Mouse (Mus musculus) liver, postnatal 0 days (tissue): ENCODE data around the gene Ppfia3. TPM values are rescaled to one million over a fixed set of nuclear protein-coding genes. Genes with fewer than 3 reads are reported as not detected.
"Not testable (repeated sequence)": the region's sequence is repeated elsewhere in the genome, so short reads cannot be mapped to it uniquely, and the experiment has no call there.

Experiments used
- ATAC-seq: fragments of 200-750 bp; cut with Nextera tagmentation; 2 replicates; pipeline ENCODE4 v1.8.0; 2017; ENCODE audit warnings: mild to moderate bottlenecking, moderate library complexity
- DNase-seq: peaks from one replicate; pipeline ENCODE4 v3.0.0-alpha.2; 2016
- H3K27ac ChIP-seq: fragments of 300-500 bp; sonication (generic); 2 replicates; pipeline ENCODE4 v1.5.1; 2014; ENCODE audit warnings: antibody characterized with exemption, moderate library complexity, mild to moderate bottlenecking, low read depth
- H3K27me3 ChIP-seq: fragments of 300-500 bp; sonication (generic); 2 replicates; pipeline ENCODE4 v1.6.1; 2014; ENCODE audit warnings: low read length, control low read depth, mixed read lengths; ENCODE audit not compliant: insufficient read depth
- H3K36me3 ChIP-seq: fragments of 300-500 bp; sonication (generic); replicated peaks from 2 replicates; pipeline ENCODE4 v1.6.1; 2014; ENCODE audit warnings: mild to moderate bottlenecking, control low read depth, low read length, moderate library complexity, mixed read lengths; ENCODE audit not compliant: insufficient read depth
- H3K4me1 ChIP-seq: fragments of 300-500 bp; sonication (generic); 2 replicates; pipeline ENCODE4 v1.6.1; 2014; ENCODE audit warnings: antibody characterized with exemption, mild to moderate bottlenecking, control low read depth; ENCODE audit not compliant: insufficient read depth
- H3K4me2 ChIP-seq: fragments of 300-500 bp; sonication (generic); 2 replicates; pipeline ENCODE4 v1.6.1; 2014; ENCODE audit warnings: low read depth, mild to moderate bottlenecking, low read length, moderate library complexity, mixed read lengths
- H3K4me3 ChIP-seq: fragments of 300-500 bp; sonication (generic); 2 replicates; pipeline ENCODE4 v1.5.1; 2014; ENCODE audit warnings: low read depth, low read length
- H3K9ac ChIP-seq: fragments of 300-500 bp; sonication (generic); replicated peaks from 2 replicates; pipeline ENCODE4 v1.6.1; 2014; ENCODE audit warnings: mild to moderate bottlenecking, moderate library complexity
- H3K9me3 ChIP-seq: fragments of 300-500 bp; sonication (generic); 2 replicates; pipeline ENCODE4 v1.6.1; 2016; ENCODE audit warnings: mild to moderate bottlenecking, control low read depth, low read length, mixed read lengths
- CTCF ChIP-seq: sonication (generic); IDR thresholded peaks from 2 replicates; pipeline ENCODE4 v1.5.1; 2016; ENCODE audit warnings: antibody characterized with exemption, low read depth
- EP300 ChIP-seq: IDR thresholded peaks from 2 replicates; pipeline ENCODE4 v1.6.1; 2016; ENCODE audit warnings: antibody characterized with exemption, low read depth, mild to moderate bottlenecking
- WGBS: fragments of 180-500 bp; shearing (Covaris S2); extraction: QIAGEN DNeasy Blood & Tissue Kit; methylation state at CpG from one replicate; pipeline ENCODE4 v1.1.7; 2014; ENCODE audit not compliant: insufficient replicate concordance; 5-methylcytosine and 5-hydroxymethylcytosine counted together
- polyA plus RNA-seq: library from polyadenylated mRNA; unstranded; fragments of >200 nt; fragmentation: Nextera tagmentation; extraction: Ambion mirVana; gene quantifications from 2 replicates; pipeline ENCODE4 v1.2.1, GENCODE M21; 2015

The Ppfia3 gene
- polyA plus RNA-seq, 1 experiment from 2014 or later: not detected

GRCm38 (mm10) chr7:45365742-45366651 is 822 bp downstream of the Ppfia3 start:
- H3K36me3 ChIP-seq: no peaks in the 10 kb centered on the region
- peaks cover 84% of the 10 kb centered on the region for H3K27me3 ChIP-seq
- H3K27ac ChIP-seq: no peak overlapping the region
- DNase-seq: peak; percentile 52
- H3K9me3 ChIP-seq: no peaks in the 10 kb centered on the region
- peaks cover 37% of the 10 kb centered on the region for H3K4me1 ChIP-seq
- peak overlapping the region; percentile 51 for H3K4me3 ChIP-seq
- ATAC-seq: no peak
- no peak for TF ChIP-seq EP300
- peak overlapping the region; percentile 87 for H3K4me2 ChIP-seq
- WGBS: 8% methylated on average over 30 of the region's 35 CpGs
- H3K9ac ChIP-seq: peak overlapping the region; percentile 44

DNA sequence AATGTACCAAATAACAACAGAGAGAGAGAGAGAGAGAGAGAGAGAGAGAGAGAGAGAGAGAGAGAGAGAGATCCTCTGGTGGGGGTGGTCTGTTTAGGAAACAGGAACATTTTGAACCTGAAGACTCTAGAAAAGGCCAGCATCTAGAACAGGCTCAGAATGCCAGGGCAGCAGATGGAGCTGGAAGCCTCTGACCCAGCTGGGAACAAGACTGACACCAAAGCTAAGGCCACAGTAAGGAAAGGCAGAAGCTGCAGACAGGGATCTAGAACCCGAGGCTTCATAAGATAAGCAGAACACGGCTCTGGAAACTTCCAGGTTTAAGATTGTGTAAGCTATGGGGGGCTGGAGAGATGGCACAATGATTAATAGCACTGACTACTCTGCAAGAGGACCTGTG is 2.8 kb downstream of the Ppfia3 start:
- peaks cover 25% of the 10 kb centered on the region for H3K4me1 ChIP-seq
- no peak for TF ChIP-seq EP300
- no peak for TF ChIP-seq CTCF
- H3K27ac ChIP-seq: no peak overlapping the region
- peaks cover 83% of the 10 kb centered on the region for H3K27me3 ChIP-seq
- ATAC-seq (no peak), DNase-seq (no peak)
- no peak overlapping the region for H3K9ac ChIP-seq
- no peak overlapping the region for H3K4me3 ChIP-seq
- H3K9me3 ChIP-seq: no peaks in the 10 kb centered on the region
- H3K4me2 ChIP-seq: no peak overlapping the region
- WGBS: 54% methylated on average over 2 of the region's 2 CpGs
- no peaks in the 10 kb centered on the region for H3K36me3 ChIP-seq

GRCm38 (mm10) chr7:45362801-45363200 is 4.0 kb downstream of the Ppfia3 start:
- no peak overlapping the region for H3K4me2 ChIP-seq
- H3K36me3 ChIP-seq: no peaks in the 10 kb centered on the region
- WGBS: 4% methylated on average over 13 of the region's 13 CpGs
- ATAC-seq: no peak
- no peak overlapping the region for H3K27ac ChIP-seq
- H3K9ac ChIP-seq: no peak overlapping the region
- TF ChIP-seq CTCF: no peak
- no peak for TF ChIP-seq EP300
- H3K27me3 ChIP-seq: peaks cover 77% of the 10 kb centered on the region
- H3K9me3 ChIP-seq: no peaks in the 10 kb centered on the region
- H3K4me3 ChIP-seq: no peak overlapping the region
- H3K4me1 ChIP-seq: peaks cover 21% of the 10 kb centered on the region
- DNase-seq: peak; percentile 56

GRCm38 (mm10) chr7:45361243-45361804 is 5.5 kb downstream of the Ppfia3 start:
- peak; percentile 68 for ATAC-seq
- TF ChIP-seq CTCF (no peak), EP300 (no peak)
- H3K4me3 ChIP-seq: peak overlapping the region; percentile 35
- H3K9ac ChIP-seq: peak overlapping the region; percentile 36; the same call in 1 of the 2 replicates
- H3K27ac ChIP-seq: no peak overlapping the region
- no peaks in the 10 kb centered on the region for H3K36me3 ChIP-seq
- peaks cover 76% of the 10 kb centered on the region for H3K27me3 ChIP-seq
- peak; percentile 70 for DNase-seq
- WGBS: under 1% methylated on average over 43 of the region's 43 CpGs
- H3K9me3 ChIP-seq: no peaks in the 10 kb centered on the region
- H3K4me1 ChIP-seq: peaks cover 12% of the 10 kb centered on the region
- H3K4me2 ChIP-seq: peak overlapping the region; percentile 62

DNA sequence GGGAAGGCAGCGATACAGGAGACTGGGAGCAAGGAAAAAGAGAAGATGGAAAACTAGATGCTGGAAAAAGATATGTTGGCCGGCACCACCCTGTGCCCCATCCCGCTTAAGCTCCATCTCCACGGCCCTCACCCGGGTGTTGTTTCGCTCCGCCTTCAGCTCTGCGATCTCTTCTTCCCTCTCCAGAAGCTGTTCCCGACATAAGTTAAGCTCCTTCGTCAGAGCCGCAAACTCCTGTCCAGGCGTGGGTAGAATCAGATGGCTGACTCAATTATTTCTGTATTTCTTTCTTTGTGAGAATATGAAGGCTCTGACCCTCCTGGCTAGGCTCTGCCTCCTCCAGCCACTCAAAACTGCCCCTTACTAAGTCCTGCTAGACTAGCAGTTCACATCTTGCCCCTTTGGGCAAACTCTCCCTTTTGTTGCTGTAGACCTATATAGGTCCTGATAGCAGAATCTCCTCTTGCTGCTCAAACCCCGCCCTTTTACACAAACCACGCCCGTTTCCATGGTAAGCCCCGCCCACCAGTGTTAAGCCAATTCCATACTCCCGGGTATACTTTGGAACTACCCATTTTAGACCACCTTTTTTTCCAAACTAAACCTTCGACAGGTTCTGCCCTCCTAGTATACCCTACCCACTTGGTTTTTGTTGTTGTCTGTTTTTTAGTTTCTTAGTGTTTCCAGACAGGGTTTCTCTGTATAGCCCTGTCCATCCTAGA is 6.3 kb downstream of the Ppfia3 start:
- no peak for TF ChIP-seq CTCF
- no peak for TF ChIP-seq EP300
- no peak overlapping the region; the same call in 1 of the 2 replicates for H3K4me2 ChIP-seq
- H3K27ac ChIP-seq: no peak overlapping the region
- 47% methylated on average over 18 of the region's 18 CpGs for WGBS
- H3K9ac ChIP-seq: no peak overlapping the region
- peaks cover 73% of the 10 kb centered on the region for H3K27me3 ChIP-seq
- H3K9me3 ChIP-seq: no peaks in the 10 kb centered on the region
- DNase-seq (no peak), ATAC-seq (no peak)
- H3K36me3 ChIP-seq: no peaks in the 10 kb centered on the region
- H3K4me3 ChIP-seq: no peak overlapping the region
- peaks cover 7% of the 10 kb centered on the region for H3K4me1 ChIP-seq

GRCm38 (mm10) chr7:45359081-45359480 is 7.7 kb downstream of the Ppfia3 start:
- H3K4me1 ChIP-seq, ATAC-seq, DNase-seq, H3K36me3 ChIP-seq, H3K4me2 ChIP-seq, H3K9ac ChIP-seq, H3K9me3 ChIP-seq, H3K27ac ChIP-seq, H3K4me3 ChIP-seq: not testable (repeated sequence)
- 54% methylated on average over 10 of the region's 11 CpGs for WGBS
- H3K27me3 ChIP-seq: peaks cover 59% of the 10 kb centered on the region
